Mouse (Mus musculus): ENCODE data around the gene Pim2. TPM values are rescaled to one million over a fixed set of nuclear protein-coding genes. Genes with fewer than 3 reads are reported as not detected.

Pim2 gene
- total RNA-seq, 2 experiments from 2014 or later = 53.0 to 54.6 TPM

GRCm38 (mm10) chrX:7919601-7920383 lies 41.7 kb downstream of the Pim2 start, which contains the start of gene Pcsk1n:
Gene Pcsk1n (plus strand): TSS chrX:7919822.
- DNase-seq (ENCODE audit: low spot score in 2 of 2) = peak; percentile 37 to 50
- TF ChIP-seq CTCF (conservative IDR thresholded peaks at IDR 0.05) = no peak
- H3K27ac ChIP-seq = peak within 1 kb of the TSS; percentile 87
- H3K4me3 ChIP-seq = peak within 1 kb of the TSS; percentile 60

- no peak for TF ChIP-seq CTCF (conservative IDR thresholded peaks at IDR 0.05)
- peak overlapping the region; percentile 60 for H3K4me3 ChIP-seq
- DNase-seq (ENCODE audit: low spot score in 2 of 2) = no peak
- peak overlapping the region; percentile 39; the same call in 1 of the 2 replicates for H3K27ac ChIP-seq
These were observed 44.0 kb downstream of the Pim2 start for GRCm38 (mm10) chrX:7922032-7922431.

GRCm38 (mm10) chrX:7926266-7926665 lies 48.2 kb downstream of the Pim2 start:
- no peak for TF ChIP-seq CTCF (conservative IDR thresholded peaks at IDR 0.05)
- H3K27ac ChIP-seq = no peak overlapping the region
- no peak overlapping the region for H3K4me3 ChIP-seq
- DNase-seq (ENCODE audit: low spot score in 2 of 2) = no peak

GRCm38 (mm10) chrX:7927116-7927515 lies 49.1 kb downstream of the Pim2 start:
- TF ChIP-seq CTCF (conservative IDR thresholded peaks at IDR 0.05) = no peak
- Histone ChIP-seq H3K27ac (no peak overlapping the region), H3K4me3 (no peak overlapping the region)
- no peak for DNase-seq (ENCODE audit: low spot score in 2 of 2)

- H3K27ac ChIP-seq = no peak within 1 kb of the TSS
- TF ChIP-seq CTCF (conservative IDR thresholded peaks at IDR 0.05) = no peak
- DNase-seq (ENCODE audit: low spot score in 2 of 2) = no peak
- H3K4me3 ChIP-seq = no peak within 1 kb of the TSS
These were observed 50.3 kb downstream of the Pim2 start, which contains the start of gene Eras for GRCm38 (mm10) chrX:7928270-7928790. Gene Eras (minus strand): TSS chrX:7928607.

Other genes starting within 250 kb of the Pim2 start
- 1,000 to 10,000 TPM; 1,738 to 1,877 TPM for gene Syp, start 239.8 kb upstream of the Pim2 start, total RNA-seq (2021)
- 1 to 10 TPM; 1.0 to 1.1 TPM for gene Prickle3, start 221.0 kb upstream of the Pim2 start, total RNA-seq (2021)
- 1 to 10 TPM; 4.9 to 5.4 TPM for gene Plp2, start 206.9 kb upstream of the Pim2 start, total RNA-seq (2021)
- gene Magix, start 197.0 kb upstream of the Pim2 start, total RNA-seq (2021) = under 1 TPM; 0.31 to 0.52 TPM
- gene Gpkow, start 181.1 kb upstream of the Pim2 start, total RNA-seq (2021) = 10 to 100 TPM; 32.6 to 40.6 TPM
- gene Wdr45, start 163.9 kb upstream of the Pim2 start, total RNA-seq (2021) = 10 to 100 TPM; 63.9 to 68.2 TPM
- not detected for gene Gm45208, start 156.0 kb upstream of the Pim2 start, total RNA-seq (2021)
- 100 to 1,000 TPM in 1 of 2 experiments, 10 to 100 TPM in 1; 91.6 to 102 TPM for gene Praf2, start 149.8 kb upstream of the Pim2 start, total RNA-seq (2021)
- 10 to 100 TPM; 14.7 to 20.6 TPM for gene Ccdc120, start 127.4 kb upstream of the Pim2 start, total RNA-seq (2021)
- 10 to 100 TPM; 29.0 to 35.1 TPM for gene Tfe3, start 115.7 kb upstream of the Pim2 start, total RNA-seq (2021)
- gene Gripap1, start 88.5 kb upstream of the Pim2 start, total RNA-seq (2021) = 100 to 1,000 TPM; 105 to 108 TPM
- gene Kcnd1, start 56.0 kb upstream of the Pim2 start, total RNA-seq (2021) = 1 to 10 TPM; 9.5 to 9.7 TPM
- gene Otud5, start 36.9 kb upstream of the Pim2 start, total RNA-seq (2021) = 10 to 100 TPM; 82.6 to 83.8 TPM
- gene Slc35a2, start 5.8 kb downstream of the Pim2 start, total RNA-seq (2021) = 10 to 100 TPM; 36.0 to 40.5 TPM
- gene Pqbp1, start 21.0 kb downstream of the Pim2 start, total RNA-seq (2021) = 10 to 100 TPM; 83.6 to 92.9 TPM
- gene Timm17b, start 21.1 kb downstream of the Pim2 start, total RNA-seq (2021) = 10 to 100 TPM; 21.4 to 26.3 TPM
- not detected for gene Gm10491, start 29.6 kb downstream of the Pim2 start, total RNA-seq (2021)
- gene Gm10490, start 31.3 kb downstream of the Pim2 start, total RNA-seq (2021) = not detected
- gene Pcsk1n, start 41.6 kb downstream of the Pim2 start, total RNA-seq (2021) = 100 to 1,000 TPM; 376 to 404 TPM
- gene Eras, start 50.3 kb downstream of the Pim2 start, total RNA-seq (2021) = not detected
- gene Hdac6, start 69.6 kb downstream of the Pim2 start, total RNA-seq (2021) = 10 to 100 TPM; 49.2 to 51.4 TPM
- not detected for gene Gata1, start 99.8 kb downstream of the Pim2 start, total RNA-seq (2021)
- gene Glod5, start 140.2 kb downstream of the Pim2 start, total RNA-seq (2021) = under 1 TPM in 1 of 2 experiments, not detected in 1; 0.59 TPM
- 10 to 100 TPM; 20.2 to 20.3 TPM for gene Suv39h1, start 196.5 kb downstream of the Pim2 start, total RNA-seq (2021)
- gene Was, start 212.2 kb downstream of the Pim2 start, total RNA-seq (2021) = 1 to 10 TPM in 1 of 2 experiments, under 1 TPM in 1; 0.98 to 2.0 TPM

Data from layer of hippocampus, adult 2 months (tissue).